Mouse (Mus musculus) thymus, postnatal 36 days (tissue): Measurements from ENCODE around the gene Racgap1.

Experiments used
- DNase-seq, 2 experiments: peaks; one replicate each; pipeline ENCODE4 v3.0.0; 2022; ENCODE audit warnings: mixed read lengths in 2 of 2

The Racgap1 gene

GRCm38 (mm10) chr15:99618595-99618994, 32.9 kb downstream of the Racgap1 start:
- DNase-seq: no peak

GRCm38 (mm10) chr15:99615246-99615645, 36.2 kb downstream of the Racgap1 start:
- DNase-seq: no peak

GRCm38 (mm10) chr15:99614753-99615152, 36.7 kb downstream of the Racgap1 start:
- DNase-seq: no peak

- no peak for DNase-seq
These were observed 37.2 kb downstream of the Racgap1 start for GRCm38 (mm10) chr15:99614273-99614672.

GRCm38 (mm10) chr15:99611563-99611962, 39.9 kb downstream of the Racgap1 start:
- DNase-seq: no peak

- no peak for DNase-seq
These were observed 42.9 kb downstream of the Racgap1 start for GRCm38 (mm10) chr15:99608382-99609125.

GRCm38 (mm10) chr15:99607388-99608113, 43.9 kb downstream of the Racgap1 start:
- no peak for DNase-seq

GRCm38 (mm10) chr15:99606515-99606914, 44.9 kb downstream of the Racgap1 start:
- no peak for DNase-seq

DNA sequence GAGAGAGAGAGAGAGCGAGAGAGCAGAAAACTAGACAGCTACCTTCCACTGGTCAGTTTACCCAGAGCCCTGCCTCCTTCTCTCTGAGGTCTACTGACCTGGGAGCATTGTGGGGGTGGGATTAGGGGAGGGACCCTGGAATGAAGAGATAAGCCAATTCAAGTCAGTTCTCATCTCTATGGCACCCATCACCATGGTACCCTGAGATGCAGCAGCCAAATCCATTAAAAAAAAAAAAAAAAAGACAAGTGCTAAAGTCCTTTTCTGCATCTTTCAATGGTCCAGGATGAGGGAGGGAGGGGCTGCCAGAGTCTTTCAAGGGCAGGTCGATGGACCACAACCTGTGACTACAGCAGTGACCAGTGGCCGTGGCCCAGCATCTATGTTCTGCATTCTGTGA, 45.9 kb downstream of the Racgap1 start:
- no peak for DNase-seq

GRCm38 (mm10) chr15:99603216-99603615, 48.2 kb downstream of the Racgap1 start:
- no peak for DNase-seq

DNA sequence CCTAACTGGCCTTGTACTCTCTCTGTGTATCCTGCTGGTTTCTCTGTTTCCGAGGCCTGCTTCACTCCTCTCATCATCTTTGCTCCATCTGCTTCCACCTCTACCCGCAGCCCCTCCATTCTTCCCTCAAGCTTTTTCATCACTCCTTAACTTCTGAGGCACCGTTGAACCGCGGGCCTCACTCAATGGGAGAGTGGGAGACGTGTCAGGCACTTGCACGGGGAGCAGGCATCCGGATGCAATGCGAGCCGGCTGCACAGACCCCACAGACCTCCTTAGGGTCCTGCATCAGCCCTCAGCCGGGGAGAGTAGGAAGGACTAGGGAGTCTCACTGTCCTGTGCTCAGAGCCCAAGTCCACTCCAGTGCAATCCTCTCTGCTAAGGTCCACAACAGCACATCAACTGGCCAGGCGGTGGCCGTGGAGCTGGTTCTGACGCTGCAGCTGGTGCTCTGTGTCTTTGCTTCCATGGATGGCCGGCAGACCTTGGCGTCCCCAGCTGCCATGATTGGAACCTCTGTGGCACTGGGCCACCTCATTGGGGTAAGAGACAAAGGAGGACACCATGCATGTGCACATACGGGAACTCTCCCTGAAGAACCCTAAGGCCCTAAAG, 49.1 kb downstream of the Racgap1 start:
- no peak for DNase-seq

DNA sequence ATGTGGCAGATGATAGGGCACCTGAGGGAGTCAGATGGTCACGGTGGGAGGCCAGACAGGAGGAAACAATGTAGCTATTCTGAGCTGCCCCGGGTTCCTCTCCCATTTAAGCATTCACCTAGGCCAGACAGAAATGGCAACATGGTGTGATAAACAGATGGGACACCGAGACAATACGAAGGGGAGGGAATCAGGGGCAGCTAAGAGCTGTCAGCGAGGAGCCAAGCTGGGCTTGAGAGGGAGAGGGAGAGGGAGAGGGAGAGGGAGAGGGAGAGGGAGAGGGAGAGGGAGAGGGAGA, 49.7 kb downstream of the Racgap1 start:
- DNase-seq: no peak

- DNase-seq: no peak
These were observed 50.3 kb downstream of the Racgap1 start, which contains the start of gene Aqp6 for GRCm38 (mm10) chr15:99600986-99601822. Aqp6 (plus strand) TSS chr15:99601400.

DNA sequence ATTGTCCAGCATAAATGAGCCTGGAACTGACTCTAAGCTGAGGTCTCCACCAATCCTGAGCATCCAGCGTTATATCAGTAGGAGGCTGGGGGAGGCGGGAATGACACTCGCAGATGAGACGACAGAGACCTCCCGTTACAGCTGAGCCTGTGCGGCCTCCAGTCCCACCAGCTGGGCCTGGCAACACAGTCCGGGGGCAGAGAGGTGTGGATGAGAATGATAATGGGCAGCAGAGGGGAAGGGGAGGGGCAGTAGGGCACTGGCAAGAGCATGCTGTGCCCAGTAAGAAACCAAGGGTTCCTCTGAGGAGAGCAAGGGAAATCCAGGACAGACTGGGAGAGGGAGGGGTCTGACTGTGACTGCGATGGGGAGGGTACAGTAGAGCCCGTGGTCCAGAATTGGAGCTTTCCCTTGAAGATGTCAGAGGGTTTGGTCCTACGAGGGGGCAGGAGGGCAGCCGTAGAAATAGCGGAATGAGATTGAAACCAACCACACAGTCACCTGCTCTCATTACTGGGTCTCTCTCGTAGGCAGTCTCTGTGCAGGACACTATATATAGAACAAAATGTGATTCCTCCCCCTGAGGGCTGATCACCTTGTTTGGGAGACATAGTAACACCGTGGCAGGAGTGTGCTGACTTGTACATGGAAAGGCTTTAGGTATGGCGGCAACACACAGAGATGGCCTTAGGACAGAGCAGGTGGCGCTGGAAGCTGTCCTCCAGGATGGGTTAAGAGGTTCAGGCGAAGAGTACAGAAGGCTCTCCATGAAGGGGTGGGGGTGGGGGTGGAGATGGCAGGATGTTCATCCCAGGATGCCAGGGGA, 52.0 kb downstream of the Racgap1 start:
- no peak for DNase-seq

- DNase-seq: no peak
These were observed 53.9 kb downstream of the Racgap1 start for GRCm38 (mm10) chr15:99597596-99597995.

DNA sequence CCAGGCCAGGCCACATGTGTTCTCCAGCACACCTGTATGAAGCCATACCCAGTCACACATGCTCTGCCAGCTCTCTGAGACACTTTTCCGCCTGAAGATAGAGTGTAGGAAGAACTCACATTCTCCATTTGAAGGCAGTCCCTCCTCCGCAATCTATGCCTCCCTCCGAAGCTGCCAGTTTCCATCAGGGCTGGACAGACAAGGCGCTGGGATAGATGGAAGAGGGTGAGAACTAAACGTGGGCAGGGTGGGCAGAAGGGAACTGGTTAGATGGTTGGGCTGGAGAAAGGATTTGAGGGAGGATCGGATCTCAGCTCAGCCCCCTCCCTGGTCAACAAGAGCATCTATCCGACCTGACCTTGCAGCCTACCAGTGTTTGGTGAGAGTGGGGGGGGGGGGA, 54.6 kb downstream of the Racgap1 start:
- no peak for DNase-seq

DNA sequence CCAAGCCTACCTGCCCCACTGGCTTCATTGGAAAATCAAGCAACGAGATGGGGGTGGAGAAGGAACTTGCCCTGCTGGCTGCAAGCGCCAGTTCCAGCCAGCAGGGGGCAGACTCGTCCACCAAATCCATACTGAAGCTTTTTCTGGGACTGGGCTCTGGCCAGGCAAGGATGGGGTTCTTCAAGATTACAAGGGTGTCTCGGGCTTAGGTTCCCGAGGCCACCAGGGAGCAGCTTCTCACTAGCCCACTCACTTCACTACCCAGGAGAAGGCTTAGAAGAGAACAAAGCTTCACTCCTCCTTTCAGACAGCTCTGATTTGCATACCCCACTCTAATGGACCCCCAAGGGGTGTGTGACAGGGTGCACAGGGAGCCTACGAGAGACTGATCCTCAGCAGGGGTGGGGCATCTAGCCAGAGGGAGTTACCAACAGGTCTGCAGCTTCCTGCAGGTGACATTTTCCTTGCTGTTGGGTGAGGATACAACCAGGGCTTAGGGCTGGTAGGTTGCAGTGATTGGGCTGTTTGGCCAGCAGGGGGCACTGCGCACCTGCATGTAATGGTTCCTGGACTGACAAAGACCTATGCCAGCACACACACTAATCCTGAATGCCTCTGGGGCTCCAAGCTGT, 55.3 kb downstream of the Racgap1 start:
- DNase-seq: peak; percentile 65 to 68

DNA sequence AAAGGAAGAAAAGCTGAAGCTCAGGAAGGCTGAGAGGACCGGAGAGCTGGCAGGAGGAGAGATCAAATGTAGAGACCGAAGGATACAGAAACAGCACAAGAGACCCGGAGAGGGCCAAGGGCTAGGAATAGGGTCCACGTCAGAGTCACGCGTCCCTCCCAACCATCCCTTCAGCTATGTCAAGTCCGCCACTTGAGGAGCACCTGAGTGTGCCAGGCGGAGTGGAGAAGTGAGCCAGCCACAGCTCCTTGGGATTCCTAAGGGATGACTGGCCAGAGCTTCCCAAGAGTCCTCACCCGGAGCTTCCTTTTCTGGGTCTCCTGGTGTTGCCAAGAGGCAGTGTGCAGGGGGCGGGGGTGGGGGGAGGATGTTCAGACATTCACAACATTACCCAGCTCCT, 56.5 kb downstream of the Racgap1 start:
- DNase-seq: no peak

GRCm38 (mm10) chr15:99592877-99593276, 58.6 kb downstream of the Racgap1 start:
- DNase-seq: no peak

- no peak for DNase-seq
These were observed 59.3 kb downstream of the Racgap1 start for GRCm38 (mm10) chr15:99592177-99592576.

DNA sequence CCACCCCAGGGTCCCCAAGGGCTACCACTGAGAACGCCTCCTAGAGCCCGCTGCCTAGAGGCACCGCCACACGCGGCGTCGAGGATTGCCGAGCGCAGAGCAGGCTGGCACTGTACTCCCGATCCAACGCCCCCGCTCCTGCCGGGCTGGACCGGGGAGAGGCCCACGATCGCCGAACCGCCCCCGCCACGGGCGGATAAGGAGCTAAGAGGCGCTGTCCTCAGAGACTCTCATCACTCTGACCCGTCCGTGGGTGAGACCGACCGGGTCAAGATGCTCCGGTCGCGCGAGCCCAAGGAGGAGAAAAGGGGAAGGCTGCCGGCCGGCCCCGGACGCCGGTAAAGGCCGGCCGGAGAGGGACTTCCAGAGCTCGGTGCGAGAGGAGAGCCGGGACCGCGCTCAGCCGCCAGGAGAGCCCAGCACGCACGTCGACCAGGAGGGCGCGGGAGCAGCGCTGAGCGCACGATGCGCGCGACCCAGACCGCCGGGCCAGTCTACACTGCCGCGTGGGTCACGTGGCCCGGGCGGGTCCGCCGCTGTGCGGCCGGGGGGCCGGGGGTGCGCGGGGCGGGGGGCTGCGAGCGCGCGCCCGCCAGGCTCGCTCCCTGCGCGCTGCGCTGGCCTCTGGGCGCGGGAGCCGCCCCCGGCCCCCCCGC, 60.9 kb downstream of the Racgap1 start, which contains the start of gene Aqp5:
TSS of gene Aqp5 (plus strand) at position 354 of the 656 bp plus-strand sequence.
- DNase-seq: no peak
